Mouse (Mus musculus) E14TG2a.4 (cell line): ENCODE data around the gene Mmel1.

Experiments used
- CTCF ChIP-seq: conservative IDR thresholded peaks from 2 replicates; pipeline ENCODE4 v1.5.1; 2014; ENCODE audit warnings: low read length
- POU5F1 ChIP-seq: IDR thresholded peaks from 2 replicates; pipeline ENCODE4 v1.6.1; 2014; ENCODE audit warnings: low read length, borderline replicate concordance

GRCm38 (mm10) chr4:154827181-154827580 lies 42.2 kb upstream of the Mmel1 start:
- no peak for TF ChIP-seq CTCF
- no peak for TF ChIP-seq POU5F1
